Mouse (Mus musculus) myocyte (in vitro differentiated cells): ENCODE measurements around the gene Adamtsl4.

ENCODE experiments used
- E2F4 ChIP-seq: IDR thresholded peaks from one replicate; pipeline ENCODE4 v1.6.1; 2011; ENCODE audit warnings: mild to moderate bottlenecking, control low read depth, moderate library complexity; ENCODE audit not compliant: insufficient read depth
- POLR2A ChIP-seq: IDR thresholded peaks from one replicate; pipeline ENCODE4 v1.6.1; 2011; ENCODE audit warnings: low read depth, mild to moderate bottlenecking, control low read depth, moderate library complexity; ENCODE audit not compliant: insufficient read length

DNA sequence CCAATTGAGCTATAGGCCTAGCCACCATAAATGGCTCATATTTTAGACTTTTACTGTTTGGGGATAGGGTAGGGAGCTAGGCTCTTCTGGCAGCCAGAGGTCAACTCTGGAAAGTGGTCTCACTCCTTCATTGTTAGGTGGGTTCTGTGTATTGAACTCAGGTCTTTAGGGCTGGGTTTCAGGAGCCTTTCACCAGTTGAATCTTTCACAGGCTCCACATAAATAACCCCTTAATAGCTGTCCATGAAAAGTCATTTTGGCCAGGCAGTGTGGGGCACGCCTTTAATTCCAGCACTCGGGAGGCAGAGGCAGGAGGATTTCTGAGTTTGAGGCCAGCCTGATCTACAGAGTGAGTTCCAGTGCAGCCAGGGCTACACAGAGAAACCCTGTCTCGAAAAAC, 30.0 kb downstream of the Adamtsl4 start:
- TF ChIP-seq POLR2A (no peak), E2F4 (no peak)
